8 mouse cellular contexts compared by ENCODE assay signal in genomic region chr4:147903601-147904000, GRCm38 (mm10). TPM values are rescaled to one million over a fixed set of nuclear protein-coding genes. Genes with fewer than 3 reads are reported as not detected.
DNase-seq lines count a peak whose midpoint lies in the region; ATAC-seq and TF ChIP-seq lines count a peak whose summit lies in the region.

No protein-coding gene starts in this region.

- H3K27me3 ChIP-seq in CH12.LX (replicated peaks), result peaks cover 2% of the 10 kb centered on the region
- H3K27me3 ChIP-seq in forebrain, embryonic 15.5 days, result no peaks in the 10 kb centered on the region
- H3K27me3 ChIP-seq in liver, embryonic 14.5 days (ENCODE audit: control insufficient read depth, insufficient read depth, low read length), result no peaks in the 10 kb centered on the region

- H3K4me3 ChIP-seq in CH12.LX (replicated peaks in 1 of 3; ENCODE audit: low read depth in 2 of 3, low read length in 2 of 3, poor library complexity in 1 of 3), result peak overlapping the region; percentile 83 to 95 (median 93)
- peak overlapping the region; percentile 80 for H3K4me3 ChIP-seq in forebrain, embryonic 15.5 days
- H3K4me3 ChIP-seq in liver, embryonic 14.5 days (ENCODE audit: insufficient read depth in 1 of 2, low read depth in 2 of 2, low read length in 2 of 2), result peak overlapping the region; percentile 89 to 93

- in situ Hi-C loops in CH12.LX (cut with MboI; ENCODE audit: low pct_ligation_motif_present, low pct_unique_long_range_greater_than_20kb, low sequenced_read_pairs), result no loop called here

- peaks cover 4% of the 10 kb centered on the region; the same call in 1 of the 2 replicates for H3K79me2 ChIP-seq in CH12.LX (replicated peaks; ENCODE audit: control insufficient read depth, extremely low read depth, insufficient read depth, poor library complexity, severe bottlenecking)

- no peak for ATAC-seq in forebrain, embryonic 15.5 days (replicated peaks)
- ATAC-seq in liver, embryonic 14.5 days (ENCODE audit: insufficient read depth), result no peak

- peaks cover 24 to 46% of the 10 kb centered on the region in 2 experiments for H3K36me3 ChIP-seq in CH12.LX (replicated peaks in 1 of 2; ENCODE audit: control insufficient read depth in 1 of 2, insufficient read depth in 1 of 2, low read length in 1 of 2)
- H3K36me3 ChIP-seq in forebrain, embryonic 15.5 days, result peaks cover 35% of the 10 kb centered on the region
- peaks cover 5% of the 10 kb centered on the region for H3K36me3 ChIP-seq in liver, embryonic 14.5 days (replicated peaks; ENCODE audit: control insufficient read depth, insufficient read depth, low read depth)

- dilution Hi-C loops in CH12.LX (cut with MboI; ENCODE audit: extremely low pct_ligation_motif_present, extremely low pct_unique_long_range_greater_than_20kb, low sequenced_read_pairs), result no loop called here

- TF ChIP-seq RAD21 in CH12.LX (IDR thresholded peaks at IDR 0.05; ENCODE audit: low read depth, low read length), result no peak

- H3K4me1 ChIP-seq in CH12.LX (ENCODE audit: control insufficient read depth in 1 of 2, insufficient read depth in 2 of 2), result peaks cover 10 to 15% of the 10 kb centered on the region in 2 experiments
- H3K4me1 ChIP-seq in forebrain, embryonic 15.5 days, result peaks cover 23% of the 10 kb centered on the region
- H3K4me1 ChIP-seq in liver, embryonic 14.5 days (replicated peaks; ENCODE audit: control insufficient read depth in 2 of 2, insufficient read depth in 2 of 2, low read length in 1 of 2), result peaks cover 6 to 11% of the 10 kb centered on the region in 2 experiments; a peak in 3 of 4 replicates

- H3K4me2 ChIP-seq in CH12.LX (ENCODE audit: insufficient read depth, low read depth, poor library complexity, severe bottlenecking), result peak overlapping the region; percentile 82
- peak overlapping the region; percentile 62 for H3K4me2 ChIP-seq in forebrain, embryonic 15.5 days (replicated peaks)
- peak overlapping the region; percentile 82 for H3K4me2 ChIP-seq in liver, embryonic 14.5 days (ENCODE audit: low read depth)

- H3K9ac ChIP-seq in CH12.LX (ENCODE audit: insufficient read depth, low read depth), result peak overlapping the region; percentile 92
- peak overlapping the region; percentile 80 for H3K9ac ChIP-seq in forebrain, embryonic 15.5 days (replicated peaks)
- H3K9ac ChIP-seq in liver, embryonic 14.5 days (replicated peaks), result peak overlapping the region; percentile 90

- no peak for TF ChIP-seq EP300 in CH12.LX (IDR thresholded peaks at IDR 0.05; ENCODE audit: low read length)
- no peak for TF ChIP-seq EP300 in liver, embryonic 14.5 days (IDR thresholded peaks at IDR 0.05; ENCODE audit: low read depth)

- no peak for TF ChIP-seq POLR2A in CH12.LX (IDR thresholded peaks at IDR 0.05; ENCODE audit: low read depth, low read length)

- DNase-seq in adrenal gland, adult 2 months, result peak; percentile 76
- no peak for DNase-seq in adrenal gland, postnatal 4 days (ENCODE audit: low spot score in 2 of 2)
- DNase-seq in CH12.LX (ENCODE audit: extremely low read depth), result no peak
- DNase-seq in liver, embryonic 14.5 days (ENCODE audit: low read depth in 3 of 3, low spot score in 3 of 3), result no peak
- no peak for DNase-seq in gastrocnemius, postnatal 14 days
- DNase-seq in layer of hippocampus, adult 9-10 months (ENCODE audit: low spot score), result no peak
- DNase-seq in T-cell, adult 2 months (ENCODE audit: low spot score), result no peak

- 84% methylated on average over 3 of the region's 3 CpGs for WGBS in forebrain, embryonic 15.5 days
- WGBS in liver, embryonic 14.5 days (ENCODE audit: insufficient replicate concordance), result 62% methylated on average over 3 of the region's 3 CpGs

- no peaks in the 10 kb centered on the region for H3K9me3 ChIP-seq in CH12.LX (replicated peaks; ENCODE audit: low read length)
- H3K9me3 ChIP-seq in forebrain, embryonic 15.5 days, result no peaks in the 10 kb centered on the region
- H3K9me3 ChIP-seq in liver, embryonic 14.5 days (ENCODE audit: control insufficient read depth, low read length), result no peaks in the 10 kb centered on the region

- H3K27ac ChIP-seq in CH12.LX (ENCODE audit: insufficient read depth, low read depth), result no peak overlapping the region
- no peak overlapping the region for H3K27ac ChIP-seq in forebrain, embryonic 15.5 days (replicated peaks)
- H3K27ac ChIP-seq in liver, embryonic 14.5 days, result no peak overlapping the region

- intact Hi-C loops in gastrocnemius, postnatal 14 days (cut with DNase I; ENCODE audit: low total_unique reads), result no loop called here

- TF ChIP-seq CTCF in CH12.LX (conservative IDR thresholded peaks at IDR 0.05 in 1 of 2, IDR thresholded peaks at IDR 0.05 in 1 of 2; ENCODE audit: low read depth in 2 of 2, low read length in 2 of 2), result no peak
- TF ChIP-seq CTCF in liver, embryonic 14.5 days (IDR thresholded peaks at IDR 0.05; ENCODE audit: low read depth), result no peak

TF ChIP-seq in CH12.LX, 34 proteins besides CTCF, POLR2A, EP300 and RAD21:
- TF ChIP-seq CHD2 (IDR thresholded peaks at IDR 0.05; ENCODE audit: low read length) (no peak), MEF2A (IDR thresholded peaks at IDR 0.05; ENCODE audit: borderline replicate concordance, low read depth, low read length) (no peak), MAX (IDR thresholded peaks at IDR 0.05; ENCODE audit: low read length) (no peak), HCFC1 (IDR thresholded peaks at IDR 0.05; ENCODE audit: low read depth, low read length) (no peak), KAT2A (IDR thresholded peaks at IDR 0.05; ENCODE audit: insufficient replicate concordance, low read length) (no peak), RCOR1 (conservative IDR thresholded peaks at IDR 0.05; ENCODE audit: low read depth, low read length) (no peak), E2F4 (IDR thresholded peaks at IDR 0.05; ENCODE audit: insufficient replicate concordance, low read depth, low read length) (no peak)

RNA-seq across cellular contexts. Expression of gene Mfn2, which starts 0.9 kb away (rescaled TPM):
- total RNA-seq in adrenal gland, adult 2 months (2021), result 100 to 1,000 TPM; 164 to 221 TPM
- polyA plus RNA-seq in adrenal gland, adult 2 months (2012; rRNA removed), result 77.6 and 98.7 TPM in 2 replicates
- total RNA-seq in adrenal gland, postnatal 4 days (2021), result 100 to 1,000 TPM; 140 to 144 TPM
- 17.5 and 21.7 TPM in 2 replicates for total RNA-seq in CH12.LX (2012; rRNA removed)
- 8.6 and 10.0 TPM in 2 replicates for total RNA-seq in CH12.LX (2014; rRNA removed)
- 33.0 and 36.8 TPM in 2 replicates for polyA plus RNA-seq in CH12.LX (2012; ENCODE audit: insufficient read length, low read depth)
- polyA plus RNA-seq in forebrain, embryonic 15.5 days (2015; fragmentation: Nextera tagmentation; extraction: Ambion mirVana), result 73.6 and 77.2 TPM in 2 replicates
- polyA plus RNA-seq in liver, embryonic 14.5 days (2012; rRNA removed), result 7.5 and 8.6 TPM in 2 replicates
- polyA plus RNA-seq in liver, embryonic 14.5 days (2014; fragmentation: Nextera tagmentation; extraction: Ambion mirVana), result 9.2 and 11.1 TPM in 2 replicates
- 100 to 1,000 TPM; 292 to 356 TPM for total RNA-seq in gastrocnemius, postnatal 14 days (2021)

RNA-seq across cellular contexts. Expression of gene Plod1, which starts 33.0 kb away (rescaled TPM):
- 10 to 100 TPM; 36.4 to 44.0 TPM for total RNA-seq in adrenal gland, adult 2 months (2021)
- 36.1 and 46.5 TPM in 2 replicates for polyA plus RNA-seq in adrenal gland, adult 2 months (2012; rRNA removed)
- total RNA-seq in adrenal gland, postnatal 4 days (2021), result 10 to 100 TPM; 39.5 to 46.6 TPM
- total RNA-seq in CH12.LX (2012; rRNA removed) (4.8 and 6.5 TPM in 2 replicates), CH12.LX (2014; rRNA removed) (0.30 and 0.51 TPM in 2 replicates)
- 1.9 TPM in 2 replicates for polyA plus RNA-seq in CH12.LX (2012; ENCODE audit: insufficient read length, low read depth)
- 16.1 and 16.4 TPM in 2 replicates for polyA plus RNA-seq in forebrain, embryonic 15.5 days (2015; fragmentation: Nextera tagmentation; extraction: Ambion mirVana)
- 15.5 and 16.9 TPM in 2 replicates for polyA plus RNA-seq in liver, embryonic 14.5 days (2012; rRNA removed)
- polyA plus RNA-seq in liver, embryonic 14.5 days (2014; fragmentation: Nextera tagmentation; extraction: Ambion mirVana), result 20.2 and 23.7 TPM in 2 replicates
- 10 to 100 TPM; 43.4 to 48.8 TPM for total RNA-seq in gastrocnemius, postnatal 14 days (2021)

RNA-seq across cellular contexts. Expression of gene Fv1, which starts 34.8 kb away (rescaled TPM):
- total RNA-seq in adrenal gland, adult 2 months (2021), result 10 to 100 TPM in 1 of 2 experiments, 1 to 10 TPM in 1; 7.8 to 11.7 TPM
- polyA plus RNA-seq in adrenal gland, adult 2 months (2012; rRNA removed), result 0.50 and 0.75 TPM in 2 replicates
- 1 to 10 TPM; 7.6 to 8.2 TPM for total RNA-seq in adrenal gland, postnatal 4 days (2021)
- 4.0 and 4.3 TPM in 2 replicates for total RNA-seq in CH12.LX (2012; rRNA removed)
- total RNA-seq in CH12.LX (2014; rRNA removed), result 3.0 TPM in 2 replicates
- 2.1 and 2.8 TPM in 2 replicates for polyA plus RNA-seq in CH12.LX (2012; ENCODE audit: insufficient read length, low read depth)
- 12.7 and 12.8 TPM in 2 replicates for polyA plus RNA-seq in forebrain, embryonic 15.5 days (2015; fragmentation: Nextera tagmentation; extraction: Ambion mirVana)
- polyA plus RNA-seq in liver, embryonic 14.5 days (2012; rRNA removed), result 1.6 and 2.2 TPM in 2 replicates
- 1.5 and 1.6 TPM in 2 replicates for polyA plus RNA-seq in liver, embryonic 14.5 days (2014; fragmentation: Nextera tagmentation; extraction: Ambion mirVana)
- 1 to 10 TPM; 3.2 to 3.4 TPM for total RNA-seq in gastrocnemius, postnatal 14 days (2021)

RNA-seq across cellular contexts. Expression of gene Miip, which starts 35.0 kb away (rescaled TPM):
- total RNA-seq in adrenal gland, adult 2 months (2021), result 10 to 100 TPM; 13.9 to 16.5 TPM
- 104 and 123 TPM in 2 replicates for polyA plus RNA-seq in adrenal gland, adult 2 months (2012; rRNA removed)
- 10 to 100 TPM; 40.8 to 42.6 TPM for total RNA-seq in adrenal gland, postnatal 4 days (2021)
- total RNA-seq in CH12.LX (2012; rRNA removed), result 50.6 and 58.8 TPM in 2 replicates
- 31.5 and 33.6 TPM in 2 replicates for total RNA-seq in CH12.LX (2014; rRNA removed)
- polyA plus RNA-seq in CH12.LX (2012; ENCODE audit: insufficient read length, low read depth), result 43.9 and 46.6 TPM in 2 replicates
- polyA plus RNA-seq in forebrain, embryonic 15.5 days (2015; fragmentation: Nextera tagmentation; extraction: Ambion mirVana), result 55.0 and 55.3 TPM in 2 replicates
- polyA plus RNA-seq in liver, embryonic 14.5 days (2012; rRNA removed), result 33.8 and 36.0 TPM in 2 replicates
- 18.5 and 21.8 TPM in 2 replicates for polyA plus RNA-seq in liver, embryonic 14.5 days (2014; fragmentation: Nextera tagmentation; extraction: Ambion mirVana)
- 1 to 10 TPM; 4.4 to 5.1 TPM for total RNA-seq in gastrocnemius, postnatal 14 days (2021)

RNA-seq across cellular contexts. Expression of gene 2510039O18Rik, which starts 37.1 kb away (rescaled TPM):
- 10 to 100 TPM; 44.4 TPM for total RNA-seq in adrenal gland, adult 2 months (2021)
- polyA plus RNA-seq in adrenal gland, adult 2 months (2012; rRNA removed), result 119 and 120 TPM in 2 replicates
- 10 to 100 TPM; 52.3 to 53.8 TPM for total RNA-seq in adrenal gland, postnatal 4 days (2021)
- total RNA-seq in CH12.LX (2012; rRNA removed) (32.8 and 33.9 TPM in 2 replicates), CH12.LX (2014; rRNA removed) (22.1 and 23.9 TPM in 2 replicates)
- 23.6 and 27.9 TPM in 2 replicates for polyA plus RNA-seq in CH12.LX (2012; ENCODE audit: insufficient read length, low read depth)
- 13.7 and 13.8 TPM in 2 replicates for polyA plus RNA-seq in forebrain, embryonic 15.5 days (2015; fragmentation: Nextera tagmentation; extraction: Ambion mirVana)
- 18.8 and 23.7 TPM in 2 replicates for polyA plus RNA-seq in liver, embryonic 14.5 days (2012; rRNA removed)
- polyA plus RNA-seq in liver, embryonic 14.5 days (2014; fragmentation: Nextera tagmentation; extraction: Ambion mirVana), result 7.8 and 8.1 TPM in 2 replicates
- total RNA-seq in gastrocnemius, postnatal 14 days (2021), result 10 to 100 TPM; 22.1 to 23.8 TPM

Comparison
In these comparisons a context has a peak if more than half of its experiments do, and no peak if none do; other contexts are left out.
1. RNA of gene Mfn2, which starts 0.9 kb away (total RNA-seq): 292 to 356 TPM in gastrocnemius, postnatal 14 days, 164 to 221 TPM in adrenal gland, adult 2 months and 140 to 144 TPM in adrenal gland, postnatal 4 days; 8.6 to 21.7 TPM in CH12.LX; every median in the first group is over 4 times any median in the second.
2. RNA of gene Plod1, which starts 33.0 kb away (total RNA-seq): 43.4 to 48.8 TPM in gastrocnemius, postnatal 14 days, 39.5 to 46.6 TPM in adrenal gland, postnatal 4 days and 36.4 to 44.0 TPM in adrenal gland, adult 2 months; 0.30 to 6.5 TPM in CH12.LX; every median in the first group is over 4 times any median in the second.
3. Peak in every context shown above with its lines, with median percentiles within 50 percentile points of each other: H3K4me2 ChIP-seq, H3K4me3 ChIP-seq and H3K9ac ChIP-seq.